Mouse (Mus musculus): ENCODE measurements around the gene Ttll5. TPM values are rescaled to one million over a fixed set of nuclear protein-coding genes. Genes with fewer than 3 reads are reported as not detected.

The Ttll5 gene
- total and polyA plus RNA-seq, 2 experiments from 2014 or later = 10.4 to 15.9 TPM

DNA sequence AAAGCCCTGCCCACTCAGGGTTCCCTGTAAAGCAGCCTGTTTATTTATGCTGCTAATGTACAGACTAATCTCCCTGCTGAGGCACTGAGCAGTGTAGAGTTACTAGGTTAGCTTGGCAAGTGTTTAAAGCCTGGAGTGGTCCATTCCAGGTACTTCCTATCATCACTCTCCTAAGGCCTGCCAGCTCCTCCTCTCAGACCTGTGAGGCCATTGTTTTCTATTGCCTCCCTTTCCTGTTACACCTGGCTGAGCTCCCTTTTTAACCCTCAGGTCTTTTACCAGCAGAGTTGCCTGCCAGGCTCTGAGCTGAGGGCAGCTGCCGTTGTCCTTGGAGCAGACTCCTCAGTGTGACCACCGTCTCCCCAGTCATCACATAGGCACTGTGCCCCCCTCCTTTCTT is 146.3 kb downstream of the Ttll5 start:
- no peak for ATAC-seq (ENCODE audit: low FRiP score)

DNA sequence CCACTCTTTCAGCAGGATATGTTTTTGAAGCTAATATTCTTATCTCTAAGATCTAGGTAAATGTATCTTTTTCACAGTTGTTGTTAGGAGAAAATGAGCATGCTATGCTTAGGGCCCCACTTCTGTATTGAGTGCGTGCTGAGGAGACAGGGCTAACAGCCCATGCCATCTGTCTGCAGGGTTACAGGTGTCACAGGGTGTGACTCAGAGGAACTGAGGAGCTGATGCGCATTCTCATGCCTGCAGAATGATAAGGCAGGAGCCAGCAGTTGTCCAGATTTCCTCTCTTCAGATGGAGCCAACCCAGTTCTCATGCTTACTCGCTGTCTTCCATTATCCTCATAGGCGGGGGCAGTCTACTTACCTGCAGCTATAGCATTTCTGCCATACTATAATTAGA is 147.2 kb downstream of the Ttll5 start:
- Histone ChIP-seq H3K36me3 (ENCODE audit: insufficient read depth, low read length) (no peaks in the 10 kb centered on the region), H3K9me3 (ENCODE audit: low read length) (no peaks in the 10 kb centered on the region), H3K27me3 (ENCODE audit: insufficient read depth, low read length) (no peaks in the 10 kb centered on the region), H3K4me3 (ENCODE audit: low read depth, low read length) (no peak overlapping the region), H3K4me2 (ENCODE audit: low read depth, low read length, poor library complexity, severe bottlenecking) (no peak overlapping the region), H3K9ac (replicated peaks; ENCODE audit: low read length, poor library complexity, severe bottlenecking) (no peak overlapping the region), H3K4me1 (ENCODE audit: insufficient read depth, low read length) (no peaks in the 10 kb centered on the region), H3K27ac (ENCODE audit: low read depth, low read length) (no peak overlapping the region)
- ATAC-seq (ENCODE audit: low FRiP score) = no peak
- WGBS = 89% methylated on average over 4 of the region's 4 CpGs
- no peak for TF ChIP-seq CTCF (IDR thresholded peaks at IDR 0.05)
- DNase-seq (ENCODE audit: low spot score) = no peak

More for the DNA sequence above, 146.3 kb downstream of the Ttll5 start:
- Histone ChIP-seq H3K9ac (replicated peaks; ENCODE audit: low read length, poor library complexity, severe bottlenecking) (no peak overlapping the region), H3K27me3 (ENCODE audit: insufficient read depth, low read length) (no peaks in the 10 kb centered on the region), H3K4me1 (ENCODE audit: insufficient read depth, low read length) (no peaks in the 10 kb centered on the region), H3K27ac (ENCODE audit: low read depth, low read length) (no peak overlapping the region), H3K9me3 (ENCODE audit: low read length) (no peaks in the 10 kb centered on the region), H3K4me2 (ENCODE audit: low read depth, low read length, poor library complexity, severe bottlenecking) (no peak overlapping the region), H3K36me3 (ENCODE audit: insufficient read depth, low read length) (no peaks in the 10 kb centered on the region), H3K4me3 (ENCODE audit: low read depth, low read length) (no peak overlapping the region)
- WGBS = 70% methylated on average over 2 of the region's 2 CpGs
- no peak for TF ChIP-seq CTCF (IDR thresholded peaks at IDR 0.05)
- DNase-seq (ENCODE audit: low spot score) = no peak

DNA sequence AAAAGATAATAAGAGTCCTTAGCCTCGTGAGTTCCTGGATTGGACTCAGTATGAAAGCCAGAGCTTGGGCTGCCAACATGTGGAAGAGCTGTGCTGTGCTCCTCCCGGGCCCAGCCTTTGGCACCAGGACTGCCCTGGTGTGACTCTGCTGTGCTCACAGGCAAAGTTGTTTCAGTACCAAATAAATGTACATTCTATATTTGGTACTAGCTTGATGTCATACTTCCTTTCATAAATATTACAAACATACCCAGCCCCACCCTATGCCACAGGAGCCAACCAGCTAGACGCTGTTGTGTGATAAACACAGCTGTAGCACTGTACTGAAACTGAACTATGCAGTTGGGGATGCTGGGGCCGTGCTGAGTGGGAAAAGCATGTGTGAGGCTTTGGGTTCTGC is 149.1 kb downstream of the Ttll5 start:
- DNase-seq (ENCODE audit: low spot score) = no peak
- no peaks in the 10 kb centered on the region for H3K4me1 ChIP-seq (ENCODE audit: insufficient read depth, low read length)
- H3K9me3 ChIP-seq (ENCODE audit: low read length) = no peaks in the 10 kb centered on the region
- no peak overlapping the region for H3K9ac ChIP-seq (replicated peaks; ENCODE audit: low read length, poor library complexity, severe bottlenecking)
- no peaks in the 10 kb centered on the region for H3K27me3 ChIP-seq (ENCODE audit: insufficient read depth, low read length)
- H3K4me2 ChIP-seq (ENCODE audit: low read depth, low read length, poor library complexity, severe bottlenecking) = no peak overlapping the region
- H3K27ac ChIP-seq (ENCODE audit: low read depth, low read length) = no peak overlapping the region
- ATAC-seq (ENCODE audit: low FRiP score) = no peak
- 64% methylated on average over 4 of the region's 4 CpGs for WGBS
- no peak overlapping the region for H3K4me3 ChIP-seq (ENCODE audit: low read depth, low read length)
- H3K36me3 ChIP-seq (ENCODE audit: insufficient read depth, low read length) = peaks cover 2% of the 10 kb centered on the region; the same call in 1 of the 2 replicates
- TF ChIP-seq CTCF (IDR thresholded peaks at IDR 0.05) = no peak

- H3K27me3 ChIP-seq (ENCODE audit: insufficient read depth, low read length) = no peaks in the 10 kb centered on the region
- H3K4me2 ChIP-seq (ENCODE audit: low read depth, low read length, poor library complexity, severe bottlenecking) = no peak overlapping the region
- WGBS = 51% methylated on average over 4 of the region's 4 CpGs
- ATAC-seq (ENCODE audit: low FRiP score) (no peak), DNase-seq (ENCODE audit: low spot score) (peak; percentile 32)
- no peak overlapping the region for H3K27ac ChIP-seq (ENCODE audit: low read depth, low read length)
- H3K36me3 ChIP-seq (ENCODE audit: insufficient read depth, low read length) = peaks cover 2% of the 10 kb centered on the region; the same call in 1 of the 2 replicates
- no peak for TF ChIP-seq CTCF (IDR thresholded peaks at IDR 0.05)
- no peak overlapping the region for H3K4me3 ChIP-seq (ENCODE audit: low read depth, low read length)
- H3K9ac ChIP-seq (replicated peaks; ENCODE audit: low read length, poor library complexity, severe bottlenecking) = no peak overlapping the region
- H3K4me1 ChIP-seq (ENCODE audit: insufficient read depth, low read length) = no peaks in the 10 kb centered on the region
- no peaks in the 10 kb centered on the region for H3K9me3 ChIP-seq (ENCODE audit: low read length)
Observed at GRCm38 (mm10) chr12:85974030-85974429, 149.6 kb downstream of the Ttll5 start.

GRCm38 (mm10) chr12:85979996-85980395 is 155.5 kb downstream of the Ttll5 start:
- Histone ChIP-seq H3K27me3 (ENCODE audit: insufficient read depth, low read length) (no peaks in the 10 kb centered on the region), H3K4me3 (ENCODE audit: low read depth, low read length) (no peak overlapping the region), H3K27ac (ENCODE audit: low read depth, low read length) (no peak overlapping the region), H3K9me3 (ENCODE audit: low read length) (no peaks in the 10 kb centered on the region), H3K9ac (replicated peaks; ENCODE audit: low read length, poor library complexity, severe bottlenecking) (no peak overlapping the region), H3K36me3 (ENCODE audit: insufficient read depth, low read length) (peaks cover 2% of the 10 kb centered on the region; the same call in 1 of the 2 replicates), H3K4me2 (ENCODE audit: low read depth, low read length, poor library complexity, severe bottlenecking) (no peak overlapping the region), H3K4me1 (ENCODE audit: insufficient read depth, low read length) (no peaks in the 10 kb centered on the region)
- DNase-seq (ENCODE audit: low spot score) = no peak
- WGBS = 67% methylated on average over 5 of the region's 5 CpGs
- no peak for TF ChIP-seq CTCF (IDR thresholded peaks at IDR 0.05)
- ATAC-seq (ENCODE audit: low FRiP score) = no peak

GRCm38 (mm10) chr12:85985524-85985923 is 161.1 kb downstream of the Ttll5 start:
- no peak overlapping the region for H3K4me2 ChIP-seq (ENCODE audit: low read depth, low read length, poor library complexity, severe bottlenecking)

More at GRCm38 (mm10) chr12:85985524-85985923, 161.1 kb downstream of the Ttll5 start:
- no peaks in the 10 kb centered on the region for H3K36me3 ChIP-seq (ENCODE audit: insufficient read depth, low read length)
- no peaks in the 10 kb centered on the region; the same call in 1 of the 2 replicates for H3K4me1 ChIP-seq (ENCODE audit: insufficient read depth, low read length)
- no peaks in the 10 kb centered on the region for H3K27me3 ChIP-seq (ENCODE audit: insufficient read depth, low read length)
- ATAC-seq (ENCODE audit: low FRiP score) = no peak
- H3K9me3 ChIP-seq (ENCODE audit: low read length) = no peaks in the 10 kb centered on the region
- no peak for DNase-seq (ENCODE audit: low spot score)
- no peak overlapping the region for H3K9ac ChIP-seq (replicated peaks; ENCODE audit: low read length, poor library complexity, severe bottlenecking)
- no peak overlapping the region for H3K27ac ChIP-seq (ENCODE audit: low read depth, low read length)
- WGBS = 73% methylated on average over 4 of the region's 4 CpGs
- no peak overlapping the region for H3K4me3 ChIP-seq (ENCODE audit: low read depth, low read length)
- no peak for TF ChIP-seq CTCF (IDR thresholded peaks at IDR 0.05)

All from midbrain, postnatal 0 days (tissue).